Mouse (Mus musculus): Measurements from ENCODE around the gene Lmod2. TPM values are rescaled to one million over a fixed set of nuclear protein-coding genes. Genes with fewer than 3 reads are reported as not detected.

Lmod2 gene
- polyA plus RNA-seq, 1 experiment from 2014 or later = 56.9 TPM

DNA sequence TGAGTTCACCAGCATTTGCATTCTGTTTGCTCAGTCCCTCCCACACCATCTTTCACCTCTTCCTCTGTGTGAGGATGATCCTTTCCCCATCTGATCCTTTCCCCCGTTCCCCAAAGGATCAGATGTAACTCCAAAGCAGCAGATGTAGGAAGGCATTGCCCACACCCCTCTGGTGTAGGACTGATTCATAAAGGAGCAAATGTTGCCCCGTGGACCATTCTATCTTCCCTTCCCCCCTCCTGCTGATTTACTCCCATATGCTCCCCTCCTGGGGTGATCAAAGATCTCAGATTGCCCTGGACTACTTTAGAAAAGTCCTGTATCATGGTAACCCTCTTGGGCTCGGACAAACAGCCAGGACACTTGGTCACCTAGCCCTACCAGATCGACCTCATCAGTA, 3.2 kb downstream of the Lmod2 start:
- Histone ChIP-seq H3K36me3 (ENCODE audit: control insufficient read depth, insufficient read depth, low read length) (peaks cover 35% of the 10 kb centered on the region), H3K27ac (replicated peaks in 1 of 2; ENCODE audit: control insufficient read depth in 1 of 2, insufficient read depth in 1 of 2, low read depth in 2 of 2, low read length in 2 of 2) (peak overlapping the region; percentile 74 to 98; a peak in 3 of 4 replicates), H3K27me3 (ENCODE audit: control insufficient read depth, insufficient read depth, low read length) (no peaks in the 10 kb centered on the region), H3K4me2 (ENCODE audit: low read length) (peak overlapping the region; percentile 74), H3K9ac (ENCODE audit: low read length) (peak overlapping the region; percentile 89), H3K9me3 (ENCODE audit: control insufficient read depth, low read length) (no peaks in the 10 kb centered on the region), H3K4me3 (ENCODE audit: control insufficient read depth in 1 of 2, insufficient read depth in 1 of 2, low read depth in 1 of 2, low read length in 2 of 2) (peak overlapping the region; percentile 51 to 56), H3K4me1 (ENCODE audit: control insufficient read depth in 2 of 2, insufficient read depth in 2 of 2, low read length in 2 of 2) (peaks cover 12 to 26% of the 10 kb centered on the region in 2 experiments)
- WGBS = 51% methylated on average over 4 of the region's 4 CpGs
- ATAC-seq (ENCODE audit: insufficient number of reproducible peaks, insufficient read depth, low FRiP score, low read depth) = no peak

DNA sequence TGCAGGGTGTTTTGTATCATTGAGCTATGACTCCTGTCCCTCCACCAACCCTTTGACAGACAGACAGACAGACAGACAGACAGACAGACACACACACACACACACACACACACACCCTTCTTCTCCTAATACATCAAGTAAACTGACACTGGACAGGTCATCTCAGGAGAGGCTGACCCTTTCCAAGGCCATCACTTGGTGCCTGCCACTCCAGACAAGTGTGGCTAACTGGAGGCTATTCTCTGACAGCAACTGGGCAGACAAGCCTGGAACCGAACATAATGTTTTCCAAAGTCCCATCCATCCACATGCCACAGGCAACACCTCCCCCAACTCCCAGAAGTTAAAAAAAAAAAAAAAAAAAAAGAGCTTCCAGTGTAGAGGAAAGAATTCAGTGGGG, 4.1 kb downstream of the Lmod2 start:
- Histone ChIP-seq H3K9me3 (ENCODE audit: control insufficient read depth, low read length) (no peaks in the 10 kb centered on the region), H3K36me3 (ENCODE audit: control insufficient read depth, insufficient read depth, low read length) (peaks cover 45% of the 10 kb centered on the region), H3K4me1 (ENCODE audit: control insufficient read depth in 2 of 2, insufficient read depth in 2 of 2, low read length in 2 of 2) (peaks cover 12 to 32% of the 10 kb centered on the region in 2 experiments), H3K27ac (replicated peaks in 1 of 2; ENCODE audit: control insufficient read depth in 1 of 2, insufficient read depth in 1 of 2, low read depth in 2 of 2, low read length in 2 of 2) (peak overlapping the region; percentile 40 to 98; a peak in 3 of 4 replicates), H3K27me3 (ENCODE audit: control insufficient read depth, insufficient read depth, low read length) (no peaks in the 10 kb centered on the region), H3K4me2 (ENCODE audit: low read length) (peak overlapping the region; percentile 74), H3K4me3 (ENCODE audit: control insufficient read depth in 1 of 2, insufficient read depth in 1 of 2, low read depth in 1 of 2, low read length in 2 of 2) (peak overlapping the region; percentile 1 to 51; a peak in 3 of 4 replicates), H3K9ac (ENCODE audit: low read length) (peak overlapping the region; percentile 89)
- 4% methylated on average over 1 of the region's 1 CpGs for WGBS
- ATAC-seq (ENCODE audit: insufficient number of reproducible peaks, insufficient read depth, low FRiP score, low read depth) = no peak

GRCm38 (mm10) chr6:24602351-24602750, 4.8 kb downstream of the Lmod2 start:
- H3K27me3 ChIP-seq (ENCODE audit: control insufficient read depth, insufficient read depth, low read length) = no peaks in the 10 kb centered on the region
- peaks cover 52% of the 10 kb centered on the region for H3K36me3 ChIP-seq (ENCODE audit: control insufficient read depth, insufficient read depth, low read length)
- H3K9me3 ChIP-seq (ENCODE audit: control insufficient read depth, low read length) = no peaks in the 10 kb centered on the region
- peak overlapping the region in 1 of 2 experiments; percentile 98; a peak in 1 of 4 replicates for H3K27ac ChIP-seq (replicated peaks in 1 of 2; ENCODE audit: control insufficient read depth in 1 of 2, insufficient read depth in 1 of 2, low read depth in 2 of 2, low read length in 2 of 2)
- peaks cover 12 to 34% of the 10 kb centered on the region in 2 experiments for H3K4me1 ChIP-seq (ENCODE audit: control insufficient read depth in 2 of 2, insufficient read depth in 2 of 2, low read length in 2 of 2)
- peak overlapping the region; percentile 74 for H3K4me2 ChIP-seq (ENCODE audit: low read length)
- H3K9ac ChIP-seq (ENCODE audit: low read length) = no peak overlapping the region
- WGBS = 59% methylated on average over 3 of the region's 3 CpGs
- no peak for ATAC-seq (ENCODE audit: insufficient number of reproducible peaks, insufficient read depth, low FRiP score, low read depth)
- H3K4me3 ChIP-seq (ENCODE audit: control insufficient read depth in 1 of 2, insufficient read depth in 1 of 2, low read depth in 1 of 2, low read length in 2 of 2) = no peak overlapping the region

DNA sequence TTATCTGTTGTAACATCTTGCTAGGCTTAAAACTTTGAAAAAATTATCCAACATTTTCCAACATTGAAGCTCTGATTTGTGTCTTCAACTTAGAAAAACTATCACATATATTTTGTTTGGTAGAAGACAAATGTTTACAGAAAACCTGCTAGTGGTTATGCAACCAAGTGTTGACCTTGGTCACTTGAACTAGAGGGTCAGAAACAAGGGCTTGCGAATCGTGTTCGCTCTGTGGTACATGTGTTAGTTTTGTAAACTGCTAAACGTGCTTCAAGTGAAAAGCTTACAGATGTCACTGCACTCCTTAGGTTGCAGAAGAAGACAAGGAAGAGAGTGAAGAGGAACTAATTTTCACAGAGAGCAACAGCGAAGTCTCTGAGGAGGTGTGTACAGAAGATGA, 5.4 kb downstream of the Lmod2 start:
- Histone ChIP-seq H3K36me3 (ENCODE audit: control insufficient read depth, insufficient read depth, low read length) (peaks cover 57% of the 10 kb centered on the region), H3K9me3 (ENCODE audit: control insufficient read depth, low read length) (no peaks in the 10 kb centered on the region), H3K27ac (replicated peaks in 1 of 2; ENCODE audit: control insufficient read depth in 1 of 2, insufficient read depth in 1 of 2, low read depth in 2 of 2, low read length in 2 of 2) (no peak overlapping the region), H3K4me2 (ENCODE audit: low read length) (no peak overlapping the region), H3K4me3 (ENCODE audit: control insufficient read depth in 1 of 2, insufficient read depth in 1 of 2, low read depth in 1 of 2, low read length in 2 of 2) (no peak overlapping the region), H3K27me3 (ENCODE audit: control insufficient read depth, insufficient read depth, low read length) (no peaks in the 10 kb centered on the region), H3K9ac (ENCODE audit: low read length) (no peak overlapping the region), H3K4me1 (ENCODE audit: control insufficient read depth in 2 of 2, insufficient read depth in 2 of 2, low read length in 2 of 2) (peaks cover 14 to 41% of the 10 kb centered on the region in 2 experiments)
- 84% methylated on average over 5 of the region's 5 CpGs for WGBS
- no peak for ATAC-seq (ENCODE audit: insufficient number of reproducible peaks, insufficient read depth, low FRiP score, low read depth)

DNA sequence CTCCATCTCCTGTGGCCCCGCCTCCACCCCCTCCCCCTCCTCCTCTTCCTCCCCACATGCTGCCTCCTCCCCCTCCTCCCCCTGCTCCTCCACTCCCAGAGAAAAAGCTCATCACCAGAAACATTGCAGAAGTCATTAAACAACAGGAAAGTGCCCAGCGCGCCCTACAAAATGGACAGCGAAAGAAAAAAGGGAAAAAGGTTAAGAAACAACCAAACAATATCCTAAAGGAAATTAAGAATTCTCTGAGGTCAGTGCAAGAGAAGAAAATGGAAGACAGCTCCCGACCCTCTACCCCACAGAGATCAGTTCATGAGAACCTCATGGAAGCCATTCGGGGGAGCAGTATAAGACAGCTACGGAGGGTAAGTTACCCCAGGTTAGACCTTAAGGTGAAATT, 6.7 kb downstream of the Lmod2 start:
- Histone ChIP-seq H3K27me3 (ENCODE audit: control insufficient read depth, insufficient read depth, low read length) (no peaks in the 10 kb centered on the region), H3K4me2 (ENCODE audit: low read length) (no peak overlapping the region), H3K4me1 (ENCODE audit: control insufficient read depth in 2 of 2, insufficient read depth in 2 of 2, low read length in 2 of 2) (peaks cover 14 to 43% of the 10 kb centered on the region in 2 experiments), H3K27ac (replicated peaks in 1 of 2; ENCODE audit: control insufficient read depth in 1 of 2, insufficient read depth in 1 of 2, low read depth in 2 of 2, low read length in 2 of 2) (no peak overlapping the region), H3K9me3 (ENCODE audit: control insufficient read depth, low read length) (no peaks in the 10 kb centered on the region), H3K9ac (ENCODE audit: low read length) (no peak overlapping the region), H3K36me3 (ENCODE audit: control insufficient read depth, insufficient read depth, low read length) (peaks cover 70% of the 10 kb centered on the region), H3K4me3 (ENCODE audit: control insufficient read depth in 1 of 2, insufficient read depth in 1 of 2, low read depth in 1 of 2, low read length in 2 of 2) (no peak overlapping the region)
- WGBS = 92% methylated on average over 7 of the region's 7 CpGs
- ATAC-seq (ENCODE audit: insufficient number of reproducible peaks, insufficient read depth, low FRiP score, low read depth) = no peak

- Histone ChIP-seq H3K27me3 (ENCODE audit: control insufficient read depth, insufficient read depth, low read length) (no peaks in the 10 kb centered on the region), H3K36me3 (ENCODE audit: control insufficient read depth, insufficient read depth, low read length) (peaks cover 79% of the 10 kb centered on the region), H3K4me2 (ENCODE audit: low read length) (no peak overlapping the region), H3K9me3 (ENCODE audit: control insufficient read depth, low read length) (no peaks in the 10 kb centered on the region), H3K9ac (ENCODE audit: low read length) (no peak overlapping the region), H3K4me1 (ENCODE audit: control insufficient read depth in 2 of 2, insufficient read depth in 2 of 2, low read length in 2 of 2) (peaks cover 13 to 40% of the 10 kb centered on the region in 2 experiments), H3K4me3 (ENCODE audit: control insufficient read depth in 1 of 2, insufficient read depth in 1 of 2, low read depth in 1 of 2, low read length in 2 of 2) (no peak overlapping the region), H3K27ac (replicated peaks in 1 of 2; ENCODE audit: control insufficient read depth in 1 of 2, insufficient read depth in 1 of 2, low read depth in 2 of 2, low read length in 2 of 2) (no peak overlapping the region)
- no peak for ATAC-seq (ENCODE audit: insufficient number of reproducible peaks, insufficient read depth, low FRiP score, low read depth)
- WGBS = 87% methylated on average over 8 of the region's 8 CpGs
Observed at GRCm38 (mm10) chr6:24605631-24606030, 8.1 kb downstream of the Lmod2 start.

DNA sequence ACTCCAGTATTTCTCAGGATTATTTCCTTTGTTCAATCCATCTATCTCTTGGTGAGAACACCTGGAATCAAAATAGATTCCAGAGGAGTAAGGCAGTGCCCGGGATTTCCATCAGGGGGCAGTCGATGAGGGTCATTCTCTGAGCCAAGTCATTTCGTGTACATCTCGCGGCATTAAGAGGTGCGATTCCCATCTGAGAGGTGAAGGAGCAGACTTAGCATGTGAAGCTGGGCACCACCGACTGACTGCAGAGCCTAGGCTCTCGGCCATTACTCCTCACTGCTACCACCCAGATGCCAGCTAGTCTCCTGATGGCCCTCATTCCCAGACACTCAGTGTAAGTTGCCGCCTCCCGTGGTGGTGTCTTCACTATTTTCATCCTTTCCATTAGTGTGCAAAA, 8.9 kb downstream of the Lmod2 start:
- WGBS = 69% methylated on average over 10 of the region's 10 CpGs
- no peak for ATAC-seq (ENCODE audit: insufficient number of reproducible peaks, insufficient read depth, low FRiP score, low read depth)
- H3K9me3 ChIP-seq (ENCODE audit: control insufficient read depth, low read length) = no peaks in the 10 kb centered on the region
- no peak overlapping the region for H3K27ac ChIP-seq (replicated peaks in 1 of 2; ENCODE audit: control insufficient read depth in 1 of 2, insufficient read depth in 1 of 2, low read depth in 2 of 2, low read length in 2 of 2)
- no peak overlapping the region for H3K4me3 ChIP-seq (ENCODE audit: control insufficient read depth in 1 of 2, insufficient read depth in 1 of 2, low read depth in 1 of 2, low read length in 2 of 2)
- H3K27me3 ChIP-seq (ENCODE audit: control insufficient read depth, insufficient read depth, low read length) = no peaks in the 10 kb centered on the region
- no peak overlapping the region for H3K4me2 ChIP-seq (ENCODE audit: low read length)
- no peak overlapping the region for H3K9ac ChIP-seq (ENCODE audit: low read length)
- H3K4me1 ChIP-seq (ENCODE audit: control insufficient read depth in 2 of 2, insufficient read depth in 2 of 2, low read length in 2 of 2) = peaks cover 11 to 31% of the 10 kb centered on the region in 2 experiments
- H3K36me3 ChIP-seq (ENCODE audit: control insufficient read depth, insufficient read depth, low read length) = peaks cover 80% of the 10 kb centered on the region

- 68% methylated on average over 15 of the region's 15 CpGs for WGBS
- Histone ChIP-seq H3K9ac (ENCODE audit: low read length) (no peak overlapping the region), H3K9me3 (ENCODE audit: control insufficient read depth, low read length) (no peaks in the 10 kb centered on the region), H3K27me3 (ENCODE audit: control insufficient read depth, insufficient read depth, low read length) (no peaks in the 10 kb centered on the region), H3K4me1 (ENCODE audit: control insufficient read depth in 2 of 2, insufficient read depth in 2 of 2, low read length in 2 of 2) (peaks cover 4 to 34% of the 10 kb centered on the region in 2 experiments), H3K36me3 (ENCODE audit: control insufficient read depth, insufficient read depth, low read length) (peaks cover 83% of the 10 kb centered on the region), H3K4me2 (ENCODE audit: low read length) (no peak overlapping the region), H3K27ac (replicated peaks in 1 of 2; ENCODE audit: control insufficient read depth in 1 of 2, insufficient read depth in 1 of 2, low read depth in 2 of 2, low read length in 2 of 2) (0 out of 4 replicates have a peak overlapping the region, but pooled peaks of 1 of the 2 experiments have one; percentile 9), H3K4me3 (ENCODE audit: control insufficient read depth in 1 of 2, insufficient read depth in 1 of 2, low read depth in 1 of 2, low read length in 2 of 2) (no peak overlapping the region)
- peak; percentile 48; the same call in 1 of the 2 replicates for ATAC-seq (ENCODE audit: insufficient number of reproducible peaks, insufficient read depth, low FRiP score, low read depth)
Observed at GRCm38 (mm10) chr6:24607531-24607930, 10.0 kb downstream of the Lmod2 start.
